Mouse (Mus musculus): ENCODE measurements at regions not wholly inside any gene's neighbourhood (a gene's known extent, or its start where the extent isn't known, plus 50 kb on each side); places are given as distances from the start of the nearest gene placed in this dataset.
"Not testable (repeated sequence)": the region's sequence is repeated elsewhere in the genome, so short reads cannot be mapped to it uniquely, and the experiment has no call there.

DNA sequence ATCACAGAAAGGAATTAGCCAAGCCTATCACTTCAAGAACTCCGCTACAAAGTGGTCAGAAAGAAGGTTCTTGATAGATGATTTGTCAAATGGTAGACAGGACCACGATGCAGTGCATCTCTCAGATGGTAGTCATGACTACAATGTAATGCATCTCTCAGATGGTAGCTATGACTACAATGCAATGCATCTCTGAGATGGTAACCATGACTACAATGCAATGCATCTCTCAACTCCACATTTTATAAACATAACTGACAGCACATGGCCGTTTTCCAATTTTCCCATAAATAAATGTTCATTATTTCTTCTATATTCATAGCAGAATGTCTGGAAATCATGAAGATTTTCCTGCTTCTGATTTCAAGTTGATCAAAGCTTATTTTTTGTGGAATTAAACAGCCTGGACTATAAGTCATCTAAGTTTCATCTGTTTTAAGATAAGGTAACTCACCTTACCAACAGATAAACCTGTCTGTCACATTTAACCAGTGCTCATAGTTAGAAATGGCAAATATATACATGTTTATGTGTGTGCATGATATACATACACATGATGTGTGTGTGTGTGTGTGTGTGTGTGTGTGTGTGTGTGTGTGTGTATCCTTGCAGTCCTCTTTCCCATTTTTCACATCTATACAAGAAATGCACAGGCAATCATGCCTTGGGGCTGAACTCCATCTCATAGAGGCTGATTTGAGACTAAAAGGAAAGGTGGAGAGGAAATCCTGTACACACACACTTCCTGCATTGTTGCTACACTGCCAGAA, 122.4 kb downstream of the Phf3 start:
- intact Hi-C loops (cut with DNase I), result no loop called here
- DNase-seq (ENCODE audit: extremely low spot score in 1 of 2, low spot score in 2 of 2), result no peak

DNA sequence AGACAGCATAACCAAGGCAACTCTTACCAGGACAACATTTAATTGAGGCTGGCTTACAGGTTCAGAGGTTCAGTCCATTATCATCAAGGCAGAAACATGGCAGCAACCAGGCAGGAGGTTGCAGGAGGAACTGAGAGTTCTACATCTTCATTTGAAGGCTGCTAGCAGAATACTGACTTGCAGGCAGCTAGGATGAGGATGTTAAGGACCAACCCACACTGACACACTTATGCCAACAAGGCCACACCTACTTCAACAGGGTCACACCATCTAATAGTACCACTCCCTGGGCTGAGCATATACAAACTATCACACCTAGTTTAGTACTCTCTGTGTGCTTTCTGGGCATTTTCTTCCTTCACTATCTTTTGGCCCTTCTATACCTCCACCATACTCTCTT, 131.8 kb downstream of the Phf3 start:
- intact Hi-C loops (cut with DNase I), result no loop called here
- no peak for DNase-seq (ENCODE audit: extremely low spot score in 1 of 2, low spot score in 2 of 2)

DNA sequence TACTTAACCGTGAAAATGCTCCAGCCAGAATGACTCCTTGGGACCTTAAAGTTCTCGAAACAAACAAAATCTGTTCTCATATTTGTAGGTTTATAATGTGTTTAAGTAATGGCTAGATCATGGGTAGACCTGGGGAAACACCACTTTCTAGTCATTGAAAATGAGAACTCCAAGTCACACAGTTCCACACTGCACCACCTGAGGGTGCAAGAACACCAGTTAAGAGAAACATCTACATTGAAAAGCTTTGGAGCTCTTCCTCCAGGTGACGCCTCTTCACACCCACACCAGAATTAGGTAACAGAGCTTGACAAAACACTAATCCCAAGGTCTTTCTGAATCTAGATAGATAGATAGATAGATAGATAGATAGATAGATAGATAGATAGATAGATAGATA, 132.9 kb downstream of the Phf3 start:
- intact Hi-C loops (cut with DNase I), result no loop called here
- DNase-seq (ENCODE audit: extremely low spot score in 1 of 2, low spot score in 2 of 2), result peak; percentile 39 to 59

DNA sequence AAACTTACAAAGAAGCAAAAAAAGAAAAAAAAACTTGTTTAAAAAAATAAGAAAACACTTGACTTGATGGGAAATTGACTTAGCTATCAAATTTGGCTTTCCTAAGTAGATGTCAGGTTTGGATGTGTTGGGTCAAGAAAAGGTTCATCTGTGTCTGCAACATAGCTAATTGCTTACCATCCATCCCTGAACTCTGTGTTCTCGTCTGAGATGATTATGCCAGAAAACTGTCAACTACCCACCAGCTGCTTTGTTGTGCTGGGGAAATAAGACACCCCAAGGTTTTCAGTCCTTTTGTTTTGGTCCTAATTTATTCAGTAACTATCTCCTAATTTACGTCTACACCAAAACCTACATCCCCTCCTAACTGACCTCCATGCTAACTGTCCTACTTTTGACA, 152.2 kb downstream of the Phf3 start:
- DNase-seq (ENCODE audit: extremely low spot score in 1 of 2, low spot score in 2 of 2), result no peak
- intact Hi-C loops (cut with DNase I), result no loop called here

DNA sequence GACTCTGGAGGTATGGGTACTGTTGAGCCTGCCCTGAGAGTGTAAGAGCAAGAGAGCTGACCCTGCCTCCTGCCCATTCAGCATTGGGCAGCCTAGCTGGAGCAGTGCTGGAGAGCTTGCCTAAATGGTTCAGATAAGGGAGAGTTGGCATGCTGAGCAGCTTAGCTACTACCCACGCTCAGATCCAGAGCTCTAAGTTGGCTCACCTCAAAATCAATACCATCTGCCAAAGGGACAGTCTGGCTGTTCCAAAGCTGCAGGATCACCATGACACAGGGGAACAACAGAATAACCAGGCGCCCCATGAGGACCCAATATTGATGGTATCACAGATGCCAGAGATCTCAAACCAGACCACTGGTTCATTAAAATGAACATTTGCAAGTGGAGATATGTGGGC, 152.9 kb downstream of the Phf3 start:
- no peak for DNase-seq (ENCODE audit: extremely low spot score in 1 of 2, low spot score in 2 of 2)
- intact Hi-C loops (cut with DNase I), result no loop called here

DNA sequence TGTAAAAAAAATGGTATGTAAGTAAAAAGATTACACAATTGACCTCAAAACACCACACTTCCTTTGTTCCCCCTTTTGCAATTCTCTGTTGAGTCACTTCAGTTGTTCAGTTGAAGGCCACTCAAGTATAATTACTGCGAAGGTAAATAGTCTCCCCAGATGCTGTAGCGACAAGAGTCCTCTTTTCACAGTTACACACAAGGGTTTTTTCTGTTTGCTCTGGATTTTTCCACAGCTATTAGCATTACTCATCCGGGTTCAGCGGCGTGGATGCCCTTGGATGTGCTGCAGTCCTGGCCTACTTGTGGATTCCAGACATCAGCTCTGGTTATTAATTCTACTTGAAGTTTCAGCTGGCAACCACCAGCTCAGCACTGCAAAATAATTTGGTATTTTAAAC, 155.1 kb downstream of the Phf3 start:
- intact Hi-C loops (cut with DNase I), result no loop called here

DNA sequence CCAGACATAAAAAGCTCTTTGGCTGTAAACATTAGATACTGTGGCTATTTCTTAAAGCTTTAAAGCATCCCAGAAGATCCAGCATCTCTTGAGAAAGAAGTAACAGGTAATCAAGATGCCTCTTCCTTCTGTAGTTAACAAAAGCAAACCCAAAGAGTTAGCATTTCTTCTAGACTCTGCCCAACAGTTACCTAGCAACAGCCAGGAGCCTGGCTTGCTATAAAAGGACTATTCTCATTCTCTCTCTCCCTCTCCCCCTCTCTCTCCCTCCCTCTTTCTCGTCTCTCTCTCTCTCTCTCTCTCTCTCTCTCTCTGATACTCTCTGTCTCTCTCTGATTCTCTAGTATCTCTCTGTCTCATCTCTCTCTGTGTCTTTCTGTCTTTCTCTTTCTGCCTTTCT, 157.4 kb downstream of the Phf3 start:
- intact Hi-C loops (cut with DNase I), result no loop called here
- no peak for DNase-seq (ENCODE audit: extremely low spot score in 1 of 2, low spot score in 2 of 2)

More for the DNA sequence above, 155.1 kb downstream of the Phf3 start:
- no peak for DNase-seq (ENCODE audit: extremely low spot score in 1 of 2, low spot score in 2 of 2)

DNA sequence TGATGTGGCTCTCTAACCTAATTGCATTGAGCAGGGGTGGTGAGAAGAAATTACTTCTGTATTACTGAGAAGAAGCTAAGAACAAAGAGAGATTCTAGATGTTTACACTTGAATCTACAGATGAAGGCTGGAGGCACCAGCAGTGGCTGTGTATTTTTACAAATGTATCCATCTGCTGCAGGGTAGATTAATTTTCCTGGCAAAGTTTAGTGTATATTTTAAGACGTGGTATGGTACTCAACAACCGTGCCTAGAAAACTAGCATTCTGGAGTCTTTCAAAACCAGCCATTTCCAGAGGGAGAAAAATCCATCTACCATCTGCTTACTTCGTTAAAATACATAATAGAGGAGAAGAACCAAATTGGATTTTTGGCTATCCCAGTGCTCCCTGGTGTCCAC, 172.6 kb downstream of the Phf3 start:
- intact Hi-C loops (cut with DNase I), result no loop called here
- peak in 1 of 2 experiments; percentile 35 for DNase-seq (ENCODE audit: extremely low spot score in 1 of 2, low spot score in 2 of 2)

DNA sequence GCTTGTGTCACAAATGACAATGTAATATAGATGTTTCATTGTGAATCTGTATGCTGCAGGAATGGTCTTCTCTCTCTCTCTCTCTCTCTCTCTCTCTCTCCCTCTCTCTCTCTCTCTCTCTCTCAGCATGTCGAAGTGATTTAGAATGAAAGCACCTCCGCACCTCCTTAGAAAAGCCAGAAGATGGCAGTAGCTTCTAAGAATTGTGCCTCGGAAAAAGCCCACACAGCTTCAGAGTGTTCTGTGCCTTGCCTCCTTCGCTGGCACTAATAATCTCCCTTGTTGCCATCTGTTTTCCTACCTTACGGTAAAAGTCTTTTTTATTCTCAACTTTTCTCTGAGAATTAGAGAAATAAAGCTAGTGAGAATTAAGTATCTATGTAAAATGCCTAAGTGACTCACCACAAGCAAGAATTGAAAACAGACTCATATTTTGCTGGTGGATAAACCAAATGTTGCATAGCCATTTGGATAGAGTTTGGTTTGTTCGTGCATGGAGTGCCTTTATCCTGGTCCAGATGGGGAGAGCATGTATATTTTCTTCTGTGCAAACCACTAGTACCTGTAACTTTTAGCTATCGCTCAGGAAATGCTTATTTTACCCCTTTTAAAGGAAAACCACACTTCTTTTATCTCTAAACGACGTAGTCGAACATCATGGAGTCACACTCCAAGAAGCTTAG, 173.2 kb downstream of the Phf3 start:
- peak in 1 of 2 experiments; percentile 64 for DNase-seq (ENCODE audit: extremely low spot score in 1 of 2, low spot score in 2 of 2)
- intact Hi-C loops (cut with DNase I), result no loop called here

DNA sequence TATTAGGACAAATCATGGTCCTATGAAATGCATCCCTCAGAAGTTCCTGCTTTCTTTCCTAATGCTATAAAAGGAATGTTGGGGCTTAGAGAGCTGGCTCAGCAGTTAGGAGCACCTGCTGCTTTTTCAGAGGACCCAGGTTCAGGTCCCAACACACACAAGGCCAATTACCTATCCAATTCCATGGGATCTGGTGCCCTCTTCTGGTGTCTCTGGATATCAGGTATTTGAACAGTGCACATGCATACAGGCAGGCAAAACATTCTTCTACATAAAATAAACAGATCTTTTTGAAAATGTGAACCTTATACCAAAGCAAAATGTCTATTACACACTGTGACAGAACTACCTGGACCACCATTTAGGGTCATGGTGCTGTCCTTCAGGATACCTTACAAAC, 177.4 kb downstream of the Phf3 start:
- intact Hi-C loops (cut with DNase I), result no loop called here
- DNase-seq (ENCODE audit: extremely low spot score in 1 of 2, low spot score in 2 of 2), result no peak

DNA sequence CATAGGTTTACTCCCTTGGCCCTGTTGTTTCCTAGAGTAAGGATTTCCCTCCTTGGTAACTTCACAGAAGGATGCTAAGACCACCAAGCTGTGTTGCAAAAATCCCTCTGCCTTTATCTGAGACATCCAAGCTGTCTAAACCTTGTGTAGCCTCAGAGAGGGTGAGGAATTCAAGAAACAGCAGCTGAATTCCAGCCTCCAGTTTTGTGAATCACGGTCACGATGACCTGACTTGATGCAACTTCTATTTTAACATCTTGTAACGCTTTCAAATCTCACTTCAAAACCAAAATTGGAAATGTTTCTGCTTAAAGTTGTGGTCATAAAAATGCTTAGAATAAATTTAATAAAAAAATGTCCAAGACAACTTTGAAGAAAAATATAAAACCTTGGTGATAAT, 188.4 kb downstream of the Phf3 start:
- no peak for DNase-seq (ENCODE audit: extremely low spot score in 1 of 2, low spot score in 2 of 2)
- intact Hi-C loops (cut with DNase I), result no loop called here

DNA sequence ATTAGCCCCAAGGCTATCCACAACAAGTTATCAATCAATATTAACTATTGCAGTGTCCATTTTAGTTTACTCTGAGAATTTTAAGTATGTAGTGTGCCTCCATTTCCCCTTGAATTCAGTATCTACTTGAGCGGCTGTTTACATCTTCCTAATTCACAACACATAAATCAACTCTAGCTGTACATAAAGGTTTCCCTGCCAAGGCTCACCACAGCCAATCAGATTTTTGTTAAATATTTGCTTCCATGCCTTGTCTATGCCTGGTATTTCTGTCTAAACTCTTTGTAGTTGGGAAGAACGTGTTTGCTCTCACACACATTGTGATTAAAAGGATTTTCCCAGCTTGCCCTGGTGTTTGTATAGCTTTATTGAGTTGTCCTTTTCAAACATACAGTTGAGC, 189.8 kb downstream of the Phf3 start:
- intact Hi-C loops (cut with DNase I), result no loop called here

DNA sequence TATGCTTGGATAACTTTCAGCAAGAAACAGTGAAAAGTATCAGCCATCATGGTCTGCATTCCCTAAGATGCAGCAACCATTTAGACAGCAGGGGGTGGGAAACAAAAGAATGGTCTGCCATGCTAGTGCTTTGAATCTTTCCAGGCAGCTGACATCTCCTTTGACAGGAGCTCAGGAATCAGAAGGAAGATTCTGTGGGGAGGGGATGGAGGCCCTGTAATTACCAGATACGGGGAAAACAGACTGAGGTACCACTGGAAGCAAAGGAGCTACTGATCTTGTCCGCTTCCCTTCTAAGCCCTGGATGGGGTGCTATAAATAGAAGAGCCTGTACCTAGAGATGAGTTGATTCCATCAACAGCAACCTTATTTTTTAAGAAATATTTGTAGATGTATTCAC, 233.9 kb downstream of the Phf3 start:
- no peak for DNase-seq (ENCODE audit: extremely low spot score in 1 of 2, low spot score in 2 of 2)
- intact Hi-C loops (cut with DNase I), result no loop called here

More for the DNA sequence above, 189.8 kb downstream of the Phf3 start:
- no peak for DNase-seq (ENCODE audit: extremely low spot score in 1 of 2, low spot score in 2 of 2)

DNA sequence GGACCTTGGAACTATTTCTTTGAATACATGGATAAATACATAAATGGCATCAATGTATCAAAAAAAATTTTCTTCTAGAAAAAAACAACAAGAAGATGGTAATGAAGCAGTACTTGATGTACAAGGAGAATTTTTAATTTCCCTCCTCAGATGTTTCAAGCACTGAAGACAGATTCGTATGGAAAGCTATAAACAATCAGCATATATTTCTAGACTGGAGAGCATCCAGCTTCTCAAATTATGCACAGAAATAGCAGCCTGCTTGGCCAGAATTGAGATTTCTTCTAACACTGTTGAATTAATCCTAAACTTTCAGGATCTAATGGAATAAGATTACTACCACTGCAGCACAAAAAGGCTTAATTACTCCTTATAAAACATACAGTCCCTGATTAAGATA, 241.0 kb downstream of the Phf3 start:
- peak in 1 of 2 experiments; percentile 40 for DNase-seq (ENCODE audit: extremely low spot score in 1 of 2, low spot score in 2 of 2)
- intact Hi-C loops (cut with DNase I), result no loop called here

DNA sequence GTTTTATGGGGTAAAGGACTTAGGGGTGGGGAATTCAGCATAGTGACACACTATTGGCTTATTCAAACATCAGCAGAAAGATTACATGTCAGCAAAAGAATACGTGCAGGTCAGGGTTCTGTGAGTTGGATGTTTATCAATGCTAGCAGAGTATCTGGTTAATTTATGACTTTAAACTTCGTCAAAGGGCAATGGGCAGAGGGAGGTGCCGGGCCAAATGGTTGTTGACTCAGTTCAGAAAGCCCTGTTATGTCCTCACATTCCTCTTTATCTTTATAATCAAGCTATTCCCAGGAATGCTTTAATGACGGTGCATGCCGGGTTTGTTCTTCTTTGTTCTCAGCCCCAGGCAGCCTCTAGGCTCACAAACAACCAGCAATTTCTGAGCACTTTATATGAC, 245.9 kb downstream of the Phf3 start:
- DNase-seq (ENCODE audit: extremely low spot score in 1 of 2, low spot score in 2 of 2); intact Hi-C loops (cut with DNase I): not testable (repeated sequence)

DNA sequence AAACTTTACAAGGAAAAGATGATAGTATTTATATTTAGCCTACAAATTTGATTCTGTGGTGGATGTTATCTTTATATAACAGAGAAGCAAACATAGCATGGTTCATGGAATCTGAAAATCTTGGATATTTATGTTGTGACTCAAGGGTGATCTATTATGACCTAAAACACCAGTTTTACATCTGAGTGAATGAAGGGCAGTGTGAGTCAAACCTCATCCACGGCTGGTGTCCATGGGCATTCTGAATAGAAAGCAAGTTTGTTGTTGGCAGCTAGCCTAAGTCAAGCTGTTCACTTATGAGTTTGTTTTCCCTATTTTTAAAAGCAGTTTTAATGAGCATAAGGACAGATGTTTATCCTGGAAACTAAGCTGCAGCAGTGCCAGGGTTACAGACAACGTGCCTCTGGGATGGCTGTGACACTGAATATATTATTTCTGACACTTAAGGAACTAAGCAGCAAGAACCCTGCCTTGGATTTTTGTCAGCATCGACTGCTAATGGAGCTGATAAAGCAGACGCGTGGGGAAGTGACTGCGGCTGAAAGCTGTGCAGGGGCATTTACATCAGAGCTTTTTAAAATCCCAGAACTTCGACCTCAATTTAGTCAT, 278.5 kb downstream of the Phf3 start:
- intact Hi-C loops (cut with DNase I), result no loop called here
- no peak for DNase-seq (ENCODE audit: extremely low spot score in 1 of 2, low spot score in 2 of 2)

DNA sequence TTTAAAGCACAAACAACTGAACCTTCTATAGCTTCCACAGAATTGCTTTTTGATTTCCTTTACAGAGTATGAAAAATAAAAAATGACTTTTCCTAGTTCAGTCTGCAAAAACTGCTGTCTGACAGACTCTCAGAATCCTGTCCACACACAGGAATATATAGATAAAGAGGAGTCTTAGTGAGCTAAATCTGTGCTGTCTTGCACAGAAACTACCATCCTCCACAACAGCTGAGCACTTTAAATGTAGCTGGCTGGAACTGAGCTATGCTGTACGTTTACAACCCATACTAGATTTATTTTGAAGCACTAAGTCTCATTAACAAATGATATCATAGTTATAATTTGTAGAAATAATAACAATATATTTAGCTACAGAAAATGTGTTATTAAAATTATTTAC, 279.7 kb downstream of the Phf3 start:
- peak in 1 of 2 experiments; percentile 33 for DNase-seq (ENCODE audit: extremely low spot score in 1 of 2, low spot score in 2 of 2)
- intact Hi-C loops (cut with DNase I), result no loop called here

DNA sequence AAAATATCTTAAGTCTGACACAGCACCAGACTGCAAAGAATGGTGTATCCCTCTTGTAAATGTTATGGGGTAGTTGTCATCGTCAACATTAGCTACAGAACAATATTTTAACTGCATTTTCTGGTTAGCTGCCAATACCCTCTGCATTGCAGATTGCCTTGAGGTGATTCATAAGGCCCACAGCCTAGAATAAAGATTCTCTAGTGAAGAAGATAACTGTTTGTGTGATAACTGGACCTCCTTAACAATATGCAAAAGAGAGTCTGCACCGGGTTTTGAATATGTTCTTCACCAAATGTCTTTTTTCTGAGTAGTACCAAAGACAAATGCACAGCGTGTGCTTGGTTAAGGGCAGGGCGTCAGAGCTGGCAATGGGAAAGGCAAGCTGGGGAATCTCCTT, 283.0 kb downstream of the Phf3 start:
- DNase-seq (ENCODE audit: extremely low spot score in 1 of 2, low spot score in 2 of 2), result no peak
- intact Hi-C loops (cut with DNase I), result no loop called here

DNA sequence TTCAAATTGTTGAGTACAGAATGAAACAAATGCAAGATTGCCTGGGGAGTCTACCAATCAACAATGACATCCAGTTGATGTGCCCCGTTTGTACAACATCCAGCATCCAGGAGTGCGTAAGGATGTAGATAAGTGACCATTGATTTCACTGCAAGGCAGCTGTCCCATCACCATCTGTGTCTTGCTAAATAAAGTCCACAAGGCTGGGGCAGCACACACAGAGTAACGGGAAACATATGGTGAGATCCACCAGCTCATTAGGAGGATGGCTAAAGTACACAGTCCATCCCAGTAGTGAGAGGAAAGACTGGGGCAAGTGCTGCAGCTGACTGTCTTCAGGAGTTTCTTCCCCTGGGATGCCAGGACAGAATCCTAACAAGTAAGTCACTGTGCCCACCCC, 284.8 kb downstream of the Phf3 start:
- DNase-seq (ENCODE audit: extremely low spot score in 1 of 2, low spot score in 2 of 2), result no peak
- intact Hi-C loops (cut with DNase I), result no loop called here

DNA sequence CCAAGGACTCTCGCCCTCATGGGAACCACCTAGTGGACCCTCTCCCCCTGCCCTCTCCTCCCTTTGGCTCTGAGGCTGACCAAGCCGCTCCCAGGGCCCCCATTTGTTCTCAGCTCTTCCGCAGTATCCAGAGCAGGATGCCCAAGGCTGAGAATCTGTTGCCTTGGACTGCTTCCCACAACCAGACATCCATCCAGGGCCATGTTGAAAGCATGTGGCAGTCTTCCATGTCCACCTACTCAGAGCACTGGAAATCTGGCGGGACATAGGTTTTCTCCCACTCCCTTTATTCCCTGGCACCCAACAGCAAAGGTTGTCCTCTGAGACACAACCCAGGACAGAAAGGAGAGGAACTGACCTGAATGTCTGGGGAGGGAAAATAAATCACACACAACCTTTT, 285.4 kb downstream of the Phf3 start:
- DNase-seq (ENCODE audit: extremely low spot score in 1 of 2, low spot score in 2 of 2), result peak; percentile 31 to 34
- intact Hi-C loops (cut with DNase I), result no loop called here

Measured in left cerebral cortex, postnatal 10 days (tissue).